Mouse (Mus musculus): Measurements from ENCODE around the gene Ankrd52. TPM values are rescaled to one million over a fixed set of nuclear protein-coding genes. Genes with fewer than 3 reads are reported as not detected.
"Not testable (repeated sequence)": the region's sequence is repeated elsewhere in the genome, so short reads cannot be mapped to it uniquely, and the experiment has no call there.

Ankrd52 gene
- total RNA-seq (2014; fragmentation: Nextera tagmentation) (62.2 and 68.5 TPM in 2 replicates), total RNA-seq (2017) (8.3 and 11.7 TPM in 2 replicates)

DNA sequence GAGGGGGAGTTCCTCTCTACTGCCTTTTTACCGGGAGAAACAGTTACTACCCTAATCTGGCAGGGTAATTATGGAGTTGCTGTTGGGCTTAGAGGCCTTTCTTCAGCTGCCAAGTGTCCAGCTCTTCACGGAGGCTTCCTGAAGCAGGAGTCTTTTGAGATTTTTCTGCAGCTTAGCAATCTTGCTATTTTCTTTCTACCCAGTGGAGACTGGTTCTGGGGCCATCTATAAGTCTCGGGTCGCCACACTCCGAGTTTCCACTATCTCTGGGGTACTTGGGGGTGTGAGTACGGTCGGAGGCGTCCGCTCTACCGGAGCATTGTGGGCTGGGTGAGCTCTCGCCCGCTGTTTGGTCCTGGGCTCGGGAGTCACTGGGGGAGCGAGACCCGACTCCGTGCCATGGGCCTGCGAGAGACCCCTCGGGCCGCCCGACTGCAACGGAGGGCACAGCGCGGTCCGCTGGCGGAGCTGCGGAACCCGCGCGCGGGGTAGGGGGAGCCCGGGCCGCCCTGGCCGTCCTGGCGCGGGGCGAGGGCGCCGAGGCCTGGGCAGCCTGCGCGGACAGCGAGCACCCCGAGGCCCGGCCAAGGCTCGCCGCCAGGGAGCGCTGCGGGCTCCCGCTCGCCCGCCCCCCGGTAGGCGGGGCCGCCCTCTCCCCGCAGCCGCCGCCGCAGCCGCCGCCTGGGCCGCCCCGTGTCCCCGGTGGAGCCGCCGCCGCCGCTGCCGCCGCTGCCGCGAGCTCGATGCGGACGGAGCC lies at the start of gene Ankrd52:
TSS of gene Ankrd52 (plus strand) at position 661 of the 757 bp plus-strand sequence.
- ATAC-seq (replicated peaks; ENCODE audit: low FRiP score, low TSS enrichment, poor library complexity, severe bottlenecking): peak; percentile 43

DNA sequence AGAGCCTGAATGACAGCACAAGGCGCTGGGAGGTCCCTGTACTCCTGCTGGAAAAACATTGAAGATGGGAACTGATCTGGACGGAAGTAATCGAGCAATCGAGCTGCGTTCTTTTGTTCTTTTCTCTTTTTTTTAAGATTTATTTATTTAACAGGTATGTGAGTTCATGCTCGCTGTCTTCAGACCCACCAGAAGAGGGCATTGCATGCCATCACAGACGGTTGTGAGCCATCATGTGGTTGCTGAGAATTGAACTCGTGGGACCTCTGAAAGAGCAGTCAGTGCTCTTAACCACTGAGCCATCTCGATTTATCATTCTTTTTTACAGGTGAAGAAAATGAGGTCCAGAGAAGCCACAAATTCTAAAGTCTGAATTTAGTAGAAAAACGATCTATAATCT lies 49.3 kb upstream of the Ankrd52 start:
- no peak for ATAC-seq (replicated peaks; ENCODE audit: low FRiP score, low TSS enrichment, poor library complexity, severe bottlenecking)

DNA sequence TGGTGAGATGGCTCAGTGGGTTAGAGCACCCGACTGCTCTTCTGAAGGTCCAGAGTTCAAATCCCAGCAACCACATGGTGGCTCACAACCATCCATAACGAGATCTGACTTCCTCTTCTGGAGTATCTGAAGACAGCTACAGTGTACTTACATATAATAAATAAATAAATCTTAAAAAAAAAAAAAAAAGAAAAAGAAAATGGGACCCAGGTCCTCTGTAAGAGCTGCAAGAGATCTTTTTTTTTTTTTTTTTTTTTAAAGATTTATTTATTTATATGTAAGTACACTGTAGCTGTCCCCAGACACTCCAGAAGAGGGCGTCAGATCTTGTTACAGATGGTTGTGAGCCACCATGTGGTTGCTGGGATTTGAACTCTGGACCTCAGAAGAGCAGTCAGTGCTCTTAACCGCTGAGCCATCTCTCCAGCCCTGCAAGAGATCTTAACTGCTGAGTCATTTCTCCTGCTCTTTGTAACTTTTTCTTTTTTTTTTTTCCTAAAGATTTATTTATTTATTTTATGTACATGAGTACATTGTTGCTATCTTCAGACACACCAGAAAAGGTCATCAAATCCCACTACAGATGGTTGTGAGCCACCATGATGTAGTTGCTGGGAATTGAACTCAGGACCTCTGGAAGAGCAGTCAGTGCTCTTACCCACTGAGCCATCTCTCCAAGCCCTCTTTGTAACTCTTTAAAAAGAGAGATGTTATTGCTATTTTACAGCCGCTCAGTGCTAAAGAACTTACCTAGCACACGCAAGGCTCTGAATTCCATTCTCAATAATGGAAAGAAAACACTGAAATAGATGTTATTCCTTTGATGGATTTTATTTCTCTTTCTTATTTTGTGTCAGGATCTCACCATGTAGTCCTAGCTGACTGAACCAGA lies 44.3 kb upstream of the Ankrd52 start:
- not testable (repeated sequence) for ATAC-seq (replicated peaks; ENCODE audit: low FRiP score, low TSS enrichment, poor library complexity, severe bottlenecking)

- no peak for ATAC-seq (replicated peaks; ENCODE audit: low FRiP score, low TSS enrichment, poor library complexity, severe bottlenecking)
Observed at GRCm38 (mm10) chr10:128335582-128335981, 41.3 kb upstream of the Ankrd52 start.

DNA sequence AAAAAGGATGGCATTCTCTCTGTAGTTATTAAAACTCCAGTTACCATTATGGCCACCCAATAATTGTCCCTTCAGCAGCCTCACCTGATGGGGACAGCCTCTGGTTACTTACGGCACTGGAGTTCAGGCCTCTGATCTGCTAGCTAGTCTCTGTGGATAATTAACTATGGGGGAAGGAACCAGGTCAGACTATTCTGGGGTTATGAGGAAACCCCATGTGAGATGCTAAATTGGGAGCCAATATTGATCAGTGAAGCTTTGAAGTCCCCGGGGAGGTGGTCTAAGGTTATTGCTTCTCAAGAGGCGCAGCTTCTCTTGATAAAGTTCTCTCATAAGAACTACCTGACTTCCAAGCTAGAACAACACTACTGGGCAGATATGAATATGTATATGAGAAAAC lies 40.7 kb upstream of the Ankrd52 start:
- no peak for ATAC-seq (replicated peaks; ENCODE audit: low FRiP score, low TSS enrichment, poor library complexity, severe bottlenecking)

GRCm38 (mm10) chr10:128336597-128336996 lies 40.3 kb upstream of the Ankrd52 start:
- ATAC-seq (replicated peaks; ENCODE audit: low FRiP score, low TSS enrichment, poor library complexity, severe bottlenecking): peak; percentile 50

GRCm38 (mm10) chr10:128337306-128338181 lies 39.4 kb upstream of the Ankrd52 start, which contains the start of gene Cs:
Gene Cs (plus strand): TSS chr10:128337734.
- ATAC-seq (replicated peaks; ENCODE audit: low FRiP score, low TSS enrichment, poor library complexity, severe bottlenecking): peak; percentile 68

GRCm38 (mm10) chr10:128338415-128338814 lies 38.5 kb upstream of the Ankrd52 start:
- ATAC-seq (replicated peaks; ENCODE audit: low FRiP score, low TSS enrichment, poor library complexity, severe bottlenecking): 0 out of 2 replicates have a peak, but pooled peaks have one; percentile 8

GRCm38 (mm10) chr10:128338948-128339347 lies 38.0 kb upstream of the Ankrd52 start:
- no peak for ATAC-seq (replicated peaks; ENCODE audit: low FRiP score, low TSS enrichment, poor library complexity, severe bottlenecking)

DNA sequence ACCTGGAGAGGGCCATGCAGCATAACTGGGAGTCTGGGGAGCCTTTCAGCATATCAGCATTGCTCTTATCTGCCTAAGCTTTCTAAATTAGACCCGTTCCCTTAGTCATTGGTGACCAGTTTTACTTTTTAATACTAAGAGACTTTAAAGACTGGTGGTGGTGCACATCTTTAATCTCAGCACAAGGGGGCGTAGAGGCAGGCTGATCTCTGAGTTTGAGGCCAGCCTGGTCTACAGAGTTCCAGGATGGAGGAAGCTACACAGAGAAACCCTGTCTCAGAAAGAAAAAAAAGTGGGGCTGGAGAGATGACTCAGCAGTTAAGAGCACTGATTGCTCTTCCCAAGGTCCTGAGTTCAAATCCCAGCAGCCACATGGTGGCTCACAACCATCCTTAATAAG lies 36.7 kb upstream of the Ankrd52 start:
- 0 out of 2 replicates have a peak, but pooled peaks have one; percentile 9 for ATAC-seq (replicated peaks; ENCODE audit: low FRiP score, low TSS enrichment, poor library complexity, severe bottlenecking)

DNA sequence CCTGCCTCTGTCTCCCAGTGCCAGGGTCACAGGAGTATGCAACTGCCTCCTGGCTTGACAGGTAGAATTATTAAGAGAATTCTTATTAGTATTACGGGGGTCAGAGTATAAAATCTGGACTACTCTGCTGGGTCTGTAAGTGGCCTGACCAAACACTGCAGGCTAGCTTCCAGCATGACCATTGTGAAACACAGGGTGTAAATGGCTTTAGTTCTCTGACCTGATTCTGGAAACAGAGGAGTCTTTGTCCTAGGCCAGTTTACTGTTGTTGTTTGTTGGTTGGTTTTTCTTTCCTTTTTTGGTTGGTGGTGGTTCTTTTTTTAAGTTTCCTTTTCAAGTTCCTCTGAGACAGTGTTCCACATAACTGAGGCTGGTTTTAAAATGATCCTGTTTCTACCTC lies 33.5 kb upstream of the Ankrd52 start:
- no peak for ATAC-seq (replicated peaks; ENCODE audit: low FRiP score, low TSS enrichment, poor library complexity, severe bottlenecking)

DNA sequence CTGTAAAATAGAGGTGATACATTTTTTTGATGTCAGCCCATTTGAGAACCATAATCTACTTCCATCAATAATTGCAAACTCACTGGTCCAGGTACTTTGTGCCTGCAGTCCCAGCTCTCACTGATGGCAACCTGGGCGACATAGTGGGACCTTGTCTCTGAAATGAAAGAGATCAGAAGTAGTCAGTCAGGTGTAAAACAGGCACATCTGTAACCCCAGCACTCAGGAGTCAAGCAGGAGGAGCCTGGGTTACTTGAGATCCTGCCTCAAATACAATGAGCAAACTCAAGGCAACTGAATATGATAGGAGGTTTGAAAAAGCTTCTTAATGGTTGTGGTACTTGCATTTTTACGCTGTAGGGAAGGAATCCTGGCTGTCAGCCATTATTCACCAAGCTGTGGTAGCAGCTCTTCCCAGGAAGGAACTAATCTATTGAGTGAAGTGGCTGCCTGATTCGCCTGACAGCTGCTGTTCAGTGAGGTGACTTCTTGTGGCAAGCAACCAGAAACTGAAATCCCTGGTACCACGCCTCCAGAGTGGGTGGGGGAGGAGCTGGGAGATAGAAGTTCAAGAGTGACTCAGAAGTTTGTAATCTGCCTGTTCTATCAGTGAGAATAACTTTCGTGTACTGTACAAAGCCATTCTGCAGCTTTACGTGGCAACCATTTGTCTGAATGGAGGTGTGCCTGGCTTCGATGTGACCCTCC lies 32.2 kb upstream of the Ankrd52 start:
- peak; percentile 96 for ATAC-seq (replicated peaks; ENCODE audit: low FRiP score, low TSS enrichment, poor library complexity, severe bottlenecking)

DNA sequence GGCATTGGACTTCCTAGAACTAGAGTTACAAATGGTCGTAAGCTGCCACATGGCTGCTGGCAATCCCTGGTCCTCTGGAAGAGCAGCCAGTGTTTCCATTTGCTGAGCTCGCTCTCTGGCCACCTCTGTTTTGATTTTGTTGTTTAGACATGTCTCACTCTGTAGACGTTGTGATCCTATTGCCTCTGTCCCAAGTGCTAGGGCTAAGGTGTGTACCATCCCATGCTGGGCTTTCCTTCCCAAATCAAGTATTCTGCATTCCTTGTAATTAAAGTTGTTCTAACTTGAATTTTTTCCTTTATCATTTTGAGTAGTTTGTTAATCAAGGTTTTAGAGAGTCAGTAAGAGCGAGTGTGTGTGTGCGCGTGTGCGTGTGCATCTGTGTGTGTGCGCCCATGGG lies 29.4 kb upstream of the Ankrd52 start:
- no peak for ATAC-seq (replicated peaks; ENCODE audit: low FRiP score, low TSS enrichment, poor library complexity, severe bottlenecking)

DNA sequence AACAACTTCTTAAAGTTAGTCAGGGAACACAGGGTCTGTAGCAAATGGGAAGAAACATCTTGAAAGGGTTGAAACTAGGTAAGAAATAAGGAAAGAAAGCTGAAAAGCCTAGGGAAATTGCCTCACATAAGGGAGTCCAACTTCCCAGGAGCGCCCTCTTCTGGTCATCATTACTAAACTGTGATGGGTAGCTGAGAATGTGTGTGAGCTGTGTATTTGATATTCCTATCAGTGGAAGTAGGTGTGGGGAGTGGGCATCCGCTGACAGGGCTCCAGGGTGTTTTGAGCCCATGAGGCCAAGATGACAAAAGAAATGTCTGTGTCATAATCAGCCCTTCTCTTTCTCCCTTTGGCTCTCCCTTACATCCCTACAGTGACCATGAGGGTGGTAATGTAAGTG lies 18.1 kb upstream of the Ankrd52 start:
- ATAC-seq (replicated peaks; ENCODE audit: low FRiP score, low TSS enrichment, poor library complexity, severe bottlenecking): peak; percentile 48

GRCm38 (mm10) chr10:128359226-128359625 lies 17.7 kb upstream of the Ankrd52 start:
- no peak for ATAC-seq (replicated peaks; ENCODE audit: low FRiP score, low TSS enrichment, poor library complexity, severe bottlenecking)

DNA sequence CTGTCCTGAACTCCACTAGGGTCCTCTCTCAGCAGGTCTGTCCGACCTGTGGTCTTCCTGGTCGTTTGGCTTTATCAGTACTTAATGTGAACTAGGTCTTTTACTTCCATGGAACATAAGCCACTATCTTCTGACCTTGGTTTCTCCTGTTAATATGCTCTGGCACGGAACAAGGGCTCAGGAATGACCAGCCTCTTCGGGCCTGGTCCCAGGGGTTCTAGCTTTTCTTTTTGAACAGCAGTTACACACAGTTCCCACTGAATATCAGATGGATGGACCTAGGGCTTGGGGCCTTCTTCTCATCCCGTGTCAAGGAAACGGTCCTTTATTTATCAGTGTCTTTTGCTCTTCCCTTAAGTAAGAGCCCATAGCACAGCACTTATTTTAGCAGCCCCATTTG lies 15.1 kb upstream of the Ankrd52 start:
- no peak for ATAC-seq (replicated peaks; ENCODE audit: low FRiP score, low TSS enrichment, poor library complexity, severe bottlenecking)

- no peak for ATAC-seq (replicated peaks; ENCODE audit: low FRiP score, low TSS enrichment, poor library complexity, severe bottlenecking)
Observed at GRCm38 (mm10) chr10:128362568-128362967, 14.3 kb upstream of the Ankrd52 start.

DNA sequence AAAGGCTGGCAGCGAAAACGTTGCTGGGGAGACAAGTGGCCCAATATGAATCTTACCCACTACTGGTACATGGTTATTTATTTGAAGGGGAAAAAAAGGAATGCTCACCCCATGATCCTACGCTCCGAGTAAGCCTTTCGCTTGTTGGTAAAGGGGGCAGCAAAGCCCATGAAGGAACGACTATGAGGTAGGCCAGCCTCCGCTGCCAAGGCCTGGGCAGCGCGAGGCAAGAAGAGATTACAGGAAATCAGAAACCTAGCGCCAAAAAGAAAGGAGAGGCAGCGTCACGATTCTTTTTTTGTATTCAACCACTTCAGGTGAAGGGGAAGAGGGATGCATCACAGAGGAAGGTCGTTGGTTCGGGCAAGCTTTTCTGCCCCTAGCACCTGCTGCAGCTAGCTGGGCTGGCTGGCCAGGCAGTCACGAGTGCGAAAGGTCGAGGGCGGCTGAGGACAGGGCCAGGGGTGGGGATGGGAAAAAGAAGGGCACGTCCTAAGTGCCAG lies 9.0 kb upstream of the Ankrd52 start:
- ATAC-seq (replicated peaks; ENCODE audit: low FRiP score, low TSS enrichment, poor library complexity, severe bottlenecking): peak; percentile 11; the same call in 1 of the 2 replicates

All from megakaryocyte-erythroid progenitor cell, adult 5-6 weeks (primary cell).